Mouse (Mus musculus): Measurements from ENCODE around the gene Gramd2. TPM values are rescaled to one million over a fixed set of nuclear protein-coding genes. Genes with fewer than 3 reads are reported as not detected.

Gramd2 gene
- polyA plus RNA-seq, 1 experiment from 2014 or later: 0.31 TPM

DNA sequence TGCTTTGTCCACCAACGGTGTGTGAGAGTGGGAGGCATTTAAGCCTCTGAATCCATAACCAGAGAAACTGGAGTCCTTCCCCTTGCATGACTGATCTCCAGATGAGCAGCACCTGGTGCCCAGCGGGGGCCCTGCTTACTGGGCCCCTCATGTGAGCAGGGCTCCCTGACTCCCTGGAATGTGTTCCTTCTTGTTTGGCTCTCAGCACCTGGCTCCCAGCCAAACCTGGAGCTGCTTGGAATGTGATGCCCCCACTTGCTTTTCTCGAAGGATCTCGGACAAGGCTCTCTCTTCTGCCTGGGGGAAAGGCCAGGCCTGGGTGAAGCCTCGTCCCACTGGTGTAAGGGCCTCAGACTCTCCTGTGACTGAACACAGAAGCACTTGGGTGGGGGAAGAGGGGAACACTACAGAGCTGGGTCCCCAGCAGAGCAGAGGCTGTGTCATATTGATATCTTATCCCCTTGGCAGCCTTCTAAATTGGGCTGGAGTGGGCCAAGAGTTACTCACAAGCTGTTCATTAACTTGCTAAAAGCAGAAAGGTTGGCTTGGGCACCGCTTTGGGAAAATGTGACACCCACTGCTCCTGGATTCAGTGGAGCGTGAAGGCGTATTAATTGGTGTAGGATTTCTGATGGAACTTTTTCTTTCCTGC, 44.0 kb downstream of the Gramd2 start:
- WGBS: 48% methylated on average over 8 of the region's 8 CpGs
- ATAC-seq (replicated peaks; ENCODE audit: insufficient number of reproducible peaks, insufficient read depth, low FRiP score, low read depth): peak; percentile 47; the same call in 1 of the 2 replicates
- peak overlapping the region; percentile 49; the same call in 1 of the 2 replicates for H3K4me2 ChIP-seq

DNA sequence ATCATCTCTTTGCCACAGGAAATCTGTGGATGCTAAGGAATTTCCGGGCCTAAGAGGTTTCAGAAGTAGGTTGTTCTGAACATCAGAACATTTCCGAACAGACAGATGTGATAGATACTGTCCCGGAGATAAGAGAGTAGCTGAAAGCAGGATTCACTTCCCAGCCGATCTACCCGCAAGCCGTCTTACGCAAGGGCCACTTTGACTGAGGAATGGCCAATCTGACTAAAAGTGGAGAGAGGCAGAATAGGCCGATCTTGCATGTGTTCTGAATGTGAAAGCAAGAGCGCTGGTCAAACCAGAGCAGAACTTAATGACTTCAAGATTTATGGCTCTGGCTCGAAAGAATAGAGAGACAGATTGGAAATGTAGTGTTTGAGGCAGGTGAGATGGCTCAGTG, 45.6 kb downstream of the Gramd2 start:
- H3K9ac ChIP-seq: no peak overlapping the region
- H3K9me3 ChIP-seq (replicated peaks): no peaks in the 10 kb centered on the region
- no peak overlapping the region for H3K4me2 ChIP-seq
- H3K27ac ChIP-seq: no peak overlapping the region
- H3K4me3 ChIP-seq: no peak overlapping the region
- 69% methylated on average over 10 of the region's 10 CpGs for WGBS
- no peaks in the 10 kb centered on the region for H3K27me3 ChIP-seq
- ATAC-seq (replicated peaks; ENCODE audit: insufficient number of reproducible peaks, insufficient read depth, low FRiP score, low read depth): no peak
- H3K36me3 ChIP-seq: no peaks in the 10 kb centered on the region
- H3K4me1 ChIP-seq (replicated peaks): peaks cover 16% of the 10 kb centered on the region

More for the DNA sequence above, 44.0 kb downstream of the Gramd2 start:
- Histone ChIP-seq H3K4me1 (replicated peaks) (peaks cover 16% of the 10 kb centered on the region), H3K36me3 (no peaks in the 10 kb centered on the region), H3K4me3 (no peak overlapping the region), H3K27ac (peak overlapping the region; percentile 38), H3K9me3 (replicated peaks) (no peaks in the 10 kb centered on the region), H3K9ac (0 out of 2 replicates have a peak overlapping the region, but pooled peaks have one; percentile 10), H3K27me3 (no peaks in the 10 kb centered on the region)

DNA sequence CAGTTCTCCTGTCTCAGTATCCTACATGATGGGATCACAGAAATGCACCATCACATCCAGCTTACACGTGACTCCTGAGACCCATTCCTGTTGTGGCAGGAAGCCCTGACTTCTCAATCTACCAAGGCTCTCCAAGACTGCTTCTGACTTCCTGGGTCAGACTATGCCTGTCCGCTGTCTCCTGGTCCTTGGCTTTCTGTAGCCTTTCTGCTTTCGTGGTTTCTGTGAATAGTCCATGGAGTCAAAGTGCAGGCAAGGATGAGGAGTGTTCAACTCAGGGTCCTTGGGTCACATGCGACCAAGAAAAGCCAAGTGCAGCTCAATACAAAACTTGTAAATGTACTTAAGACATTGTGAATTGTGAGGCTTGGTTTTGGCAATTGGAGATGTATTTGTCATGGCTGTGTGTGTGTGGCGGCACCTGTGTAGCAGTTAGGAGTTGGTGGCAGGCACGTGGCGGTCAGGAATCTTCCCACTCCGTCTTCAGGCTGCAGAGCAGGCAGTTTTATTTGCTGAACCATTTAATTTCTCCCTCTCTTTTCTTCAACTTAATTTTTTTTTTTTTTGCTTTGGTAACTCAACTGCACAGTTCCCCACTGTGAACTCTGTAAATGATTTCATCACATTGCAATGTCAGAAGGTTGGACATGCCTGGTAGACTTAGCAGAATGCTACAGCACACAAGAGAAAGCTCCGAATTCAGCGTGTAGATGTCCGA, 47.8 kb downstream of the Gramd2 start:
- H3K36me3 ChIP-seq: no peaks in the 10 kb centered on the region
- 73% methylated on average over 11 of the region's 11 CpGs for WGBS
- ATAC-seq (replicated peaks; ENCODE audit: insufficient number of reproducible peaks, insufficient read depth, low FRiP score, low read depth): no peak
- H3K9ac ChIP-seq: no peak overlapping the region
- H3K4me3 ChIP-seq: no peak overlapping the region
- H3K27me3 ChIP-seq: no peaks in the 10 kb centered on the region
- peaks cover 17% of the 10 kb centered on the region for H3K4me1 ChIP-seq (replicated peaks)
- H3K4me2 ChIP-seq: no peak overlapping the region
- H3K27ac ChIP-seq: no peak overlapping the region
- no peaks in the 10 kb centered on the region for H3K9me3 ChIP-seq (replicated peaks)

DNA sequence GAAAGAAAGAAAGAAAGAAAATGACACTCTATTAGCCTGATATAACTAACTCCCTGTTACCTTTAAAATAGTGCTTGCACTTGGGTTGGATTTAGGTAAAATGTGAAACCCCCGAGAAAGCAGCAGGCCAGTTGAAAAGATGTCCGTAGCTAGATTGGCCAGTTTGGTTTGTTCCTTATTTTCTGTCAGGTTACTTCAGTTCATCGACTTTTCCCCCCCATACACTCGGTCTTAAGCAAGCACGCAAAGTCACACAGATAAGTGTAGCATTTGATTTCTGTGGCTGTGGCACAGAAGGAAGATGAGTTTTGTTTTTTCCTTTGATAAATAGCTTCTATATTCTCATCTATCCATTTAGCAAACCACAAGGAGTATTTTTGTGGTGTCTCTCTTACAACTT, 51.2 kb downstream of the Gramd2 start:
- Histone ChIP-seq H3K27me3 (no peaks in the 10 kb centered on the region), H3K9me3 (replicated peaks) (no peaks in the 10 kb centered on the region), H3K27ac (no peak overlapping the region), H3K4me2 (no peak overlapping the region), H3K9ac (no peak overlapping the region), H3K4me3 (no peak overlapping the region), H3K4me1 (replicated peaks) (peaks cover 18% of the 10 kb centered on the region), H3K36me3 (no peaks in the 10 kb centered on the region)
- 85% methylated on average over 5 of the region's 5 CpGs for WGBS
- ATAC-seq (replicated peaks; ENCODE audit: insufficient number of reproducible peaks, insufficient read depth, low FRiP score, low read depth): no peak

DNA sequence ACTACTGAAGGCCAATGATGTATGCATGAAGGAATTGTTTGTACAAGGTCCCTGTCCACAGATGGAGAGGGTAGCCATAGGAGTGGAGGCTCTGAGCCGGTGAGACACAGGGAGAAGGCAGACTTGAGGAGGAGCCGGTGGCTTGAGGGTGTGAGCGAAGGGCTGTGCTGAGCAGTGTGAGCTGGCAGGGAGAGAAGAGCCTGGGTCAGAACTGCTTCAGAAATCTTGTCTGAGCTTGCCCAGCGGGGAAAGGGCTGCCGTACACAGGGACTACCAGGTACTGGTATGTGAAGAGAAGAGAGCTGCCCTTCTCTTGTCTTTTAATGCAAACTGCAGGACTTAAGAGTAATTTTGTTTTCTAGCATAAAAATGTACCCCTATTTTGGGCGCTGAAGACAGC, 53.1 kb downstream of the Gramd2 start:
- Histone ChIP-seq H3K27me3 (no peaks in the 10 kb centered on the region), H3K27ac (0 out of 2 replicates have a peak overlapping the region, but pooled peaks have one; percentile 20), H3K4me2 (no peak overlapping the region), H3K9ac (no peak overlapping the region), H3K4me3 (no peak overlapping the region), H3K4me1 (replicated peaks) (peaks cover 33% of the 10 kb centered on the region), H3K36me3 (no peaks in the 10 kb centered on the region), H3K9me3 (replicated peaks) (no peaks in the 10 kb centered on the region)
- no peak for ATAC-seq (replicated peaks; ENCODE audit: insufficient number of reproducible peaks, insufficient read depth, low FRiP score, low read depth)
- WGBS: 43% methylated on average over 6 of the region's 6 CpGs

DNA sequence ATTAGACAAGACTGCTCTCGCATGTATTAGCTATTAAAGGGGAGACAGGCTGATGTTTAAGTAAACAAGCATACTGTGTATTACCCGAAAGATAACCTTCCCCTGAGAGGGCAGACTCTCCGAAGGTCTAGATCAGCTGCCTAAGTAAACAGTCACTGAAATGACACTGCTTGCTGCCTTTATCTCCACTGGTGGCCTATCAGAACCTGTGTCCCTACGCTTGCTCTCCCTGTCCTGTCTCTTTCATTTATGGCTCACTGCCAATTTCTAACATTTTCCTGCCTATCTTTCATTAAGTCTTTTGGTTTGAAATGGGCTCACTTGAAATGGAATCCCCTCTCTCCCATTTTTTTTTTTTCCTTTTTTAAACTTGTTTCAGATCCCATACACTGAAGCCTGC, 55.5 kb downstream of the Gramd2 start:
- H3K4me3 ChIP-seq: no peak overlapping the region
- H3K9ac ChIP-seq: no peak overlapping the region
- H3K4me2 ChIP-seq: no peak overlapping the region
- peak overlapping the region; percentile 54 for H3K27ac ChIP-seq
- no peaks in the 10 kb centered on the region for H3K27me3 ChIP-seq
- no peak for ATAC-seq (replicated peaks; ENCODE audit: insufficient number of reproducible peaks, insufficient read depth, low FRiP score, low read depth)
- peaks cover 33% of the 10 kb centered on the region for H3K4me1 ChIP-seq (replicated peaks)
- H3K36me3 ChIP-seq: no peaks in the 10 kb centered on the region
- H3K9me3 ChIP-seq (replicated peaks): no peaks in the 10 kb centered on the region
- 22% methylated on average over 4 of the region's 4 CpGs for WGBS

DNA sequence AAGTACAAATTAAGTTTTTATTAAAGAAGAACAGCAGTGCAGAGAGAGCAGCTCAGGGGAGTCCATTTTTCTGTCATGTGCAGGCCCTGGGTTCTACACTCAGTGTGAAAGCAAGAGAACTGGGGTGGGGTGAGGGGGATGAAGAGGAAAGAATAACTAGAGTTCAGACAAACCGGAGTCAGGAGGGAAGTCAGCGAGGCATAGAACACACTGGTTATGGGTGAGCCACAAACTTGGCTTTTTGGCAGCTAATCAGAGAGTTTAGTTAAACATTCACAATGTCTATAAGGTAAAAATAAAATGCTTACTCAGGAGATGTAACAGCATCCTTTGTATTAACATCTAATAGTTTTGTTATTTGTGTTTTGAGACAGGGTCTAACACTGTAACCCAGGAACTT, 60.6 kb downstream of the Gramd2 start:
- no peaks in the 10 kb centered on the region for H3K36me3 ChIP-seq
- no peaks in the 10 kb centered on the region for H3K27me3 ChIP-seq
- peaks cover 17% of the 10 kb centered on the region for H3K4me1 ChIP-seq (replicated peaks)
- H3K9me3 ChIP-seq (replicated peaks): no peaks in the 10 kb centered on the region
- WGBS: 86% methylated on average over 2 of the region's 2 CpGs
- no peak overlapping the region for H3K4me2 ChIP-seq
- no peak overlapping the region for H3K27ac ChIP-seq
- H3K9ac ChIP-seq: no peak overlapping the region
- no peak for ATAC-seq (replicated peaks; ENCODE audit: insufficient number of reproducible peaks, insufficient read depth, low FRiP score, low read depth)
- H3K4me3 ChIP-seq: no peak overlapping the region

DNA sequence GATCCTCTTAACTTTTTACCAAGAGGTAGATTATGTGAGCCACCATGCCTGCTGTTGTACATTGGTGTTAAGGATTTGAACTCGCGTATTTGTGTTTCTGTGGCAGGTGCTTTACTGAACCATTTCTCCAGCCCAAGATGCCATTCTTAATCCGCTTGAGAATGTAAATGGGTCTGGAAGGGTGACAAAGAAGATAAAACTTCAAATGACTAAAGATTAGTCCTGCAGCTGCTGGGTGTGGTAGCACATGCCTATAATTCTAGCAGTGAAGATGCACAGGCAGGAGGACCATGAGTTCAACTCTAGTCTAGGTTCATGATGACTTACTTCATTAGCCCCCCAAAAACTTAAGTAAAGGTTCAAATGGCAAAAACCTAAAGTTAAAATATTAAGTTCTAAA, 64.0 kb downstream of the Gramd2 start:
- 93% methylated on average over 3 of the region's 3 CpGs for WGBS
- Histone ChIP-seq H3K27me3 (no peaks in the 10 kb centered on the region), H3K4me2 (no peak overlapping the region), H3K27ac (no peak overlapping the region), H3K9ac (no peak overlapping the region), H3K9me3 (replicated peaks) (no peaks in the 10 kb centered on the region), H3K4me3 (no peak overlapping the region), H3K4me1 (replicated peaks) (peaks cover 4% of the 10 kb centered on the region), H3K36me3 (no peaks in the 10 kb centered on the region)
- ATAC-seq (replicated peaks; ENCODE audit: insufficient number of reproducible peaks, insufficient read depth, low FRiP score, low read depth): no peak

DNA sequence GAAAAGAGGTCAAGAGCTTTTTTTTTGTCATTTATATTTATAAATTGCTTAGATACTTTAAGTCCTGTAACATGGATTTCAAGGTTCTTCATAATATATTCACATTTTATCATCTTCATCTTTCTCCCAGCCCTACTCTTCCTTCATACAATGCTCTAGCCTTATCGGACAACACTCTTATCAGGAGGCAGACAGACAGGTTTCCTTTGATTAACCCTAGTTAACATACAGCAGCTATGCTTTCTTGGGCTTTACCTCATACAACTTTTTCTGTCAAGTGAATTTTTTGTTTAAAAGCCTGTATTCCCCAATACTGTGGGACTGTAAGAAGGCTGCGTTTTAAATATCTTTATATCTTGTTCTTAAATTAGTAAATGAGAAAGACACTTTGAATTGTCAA, 68.4 kb downstream of the Gramd2 start:
- 65% methylated on average over 2 of the region's 2 CpGs for WGBS
- H3K36me3 ChIP-seq: no peaks in the 10 kb centered on the region

DNA sequence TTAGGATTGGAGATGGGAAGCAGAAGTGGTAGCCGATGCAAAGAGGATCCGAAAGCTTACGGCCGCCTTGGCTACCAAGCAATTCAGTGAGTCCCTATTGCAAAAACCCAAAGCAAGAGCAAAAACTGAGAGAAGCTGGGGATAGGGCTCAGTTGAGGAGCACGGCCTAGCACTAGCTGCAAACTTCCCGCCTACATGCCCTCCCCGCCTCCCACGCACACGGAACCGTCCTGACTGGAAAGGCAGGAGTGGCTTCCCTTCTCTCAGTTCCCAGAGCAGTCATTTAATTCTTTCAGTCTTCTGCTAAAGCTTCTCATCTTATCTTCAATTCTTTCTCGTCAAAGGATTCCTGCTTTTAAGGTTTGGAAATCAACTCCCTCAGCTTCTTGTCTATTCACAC, 69.0 kb downstream of the Gramd2 start:
- Histone ChIP-seq H3K27me3 (no peaks in the 10 kb centered on the region), H3K9ac (no peak overlapping the region), H3K4me1 (replicated peaks) (peaks cover 16% of the 10 kb centered on the region), H3K27ac (no peak overlapping the region), H3K4me2 (peak overlapping the region; percentile 76; the same call in 1 of the 2 replicates), H3K36me3 (no peaks in the 10 kb centered on the region), H3K9me3 (replicated peaks) (no peaks in the 10 kb centered on the region), H3K4me3 (no peak overlapping the region)
- no peak for ATAC-seq (replicated peaks; ENCODE audit: insufficient number of reproducible peaks, insufficient read depth, low FRiP score, low read depth)
- 73% methylated on average over 11 of the region's 11 CpGs for WGBS

More for the DNA sequence above, 68.4 kb downstream of the Gramd2 start:
- Histone ChIP-seq H3K4me1 (replicated peaks) (peaks cover 16% of the 10 kb centered on the region), H3K9me3 (replicated peaks) (no peaks in the 10 kb centered on the region), H3K27ac (no peak overlapping the region), H3K9ac (no peak overlapping the region), H3K4me2 (no peak overlapping the region), H3K4me3 (no peak overlapping the region), H3K27me3 (no peaks in the 10 kb centered on the region)
- no peak for ATAC-seq (replicated peaks; ENCODE audit: insufficient number of reproducible peaks, insufficient read depth, low FRiP score, low read depth)

DNA sequence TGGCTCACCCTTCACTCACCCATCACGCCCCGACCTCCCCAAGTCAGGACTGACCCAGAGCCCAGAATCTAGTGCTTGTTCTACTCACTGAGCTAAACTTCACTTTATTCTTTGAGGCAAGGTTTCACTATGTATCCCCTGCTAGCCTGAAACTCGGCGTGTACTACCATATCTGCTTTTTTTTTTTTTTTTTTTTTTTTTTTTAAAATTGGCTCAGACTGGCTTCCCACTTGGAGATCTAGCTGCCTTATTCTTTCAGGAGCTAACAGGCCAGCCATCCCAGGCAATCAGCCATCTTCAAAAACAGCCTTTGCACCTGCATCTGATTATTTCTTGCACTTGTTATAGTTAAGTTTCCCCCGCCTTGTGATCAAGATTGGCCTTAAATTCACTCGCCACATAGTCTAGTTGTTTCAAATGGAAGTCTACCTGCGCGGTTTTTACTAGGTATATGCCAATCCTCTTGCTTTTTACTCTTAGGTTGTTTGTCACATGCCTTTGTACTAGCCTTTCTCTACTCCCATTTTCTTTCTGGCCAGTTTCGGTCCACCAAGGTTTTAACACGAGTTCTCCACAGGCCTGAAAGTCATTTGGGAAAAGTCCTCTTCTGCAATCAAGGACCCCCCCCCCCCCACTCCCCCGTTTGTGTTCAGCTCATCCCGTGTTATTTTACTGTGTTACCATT, 69.8 kb downstream of the Gramd2 start:
- WGBS: 25% methylated on average over 12 of the region's 12 CpGs
- H3K4me3 ChIP-seq: peak overlapping the region; percentile 82
- peak overlapping the region; percentile 94 for H3K27ac ChIP-seq
- H3K36me3 ChIP-seq: no peaks in the 10 kb centered on the region
- no peaks in the 10 kb centered on the region for H3K27me3 ChIP-seq
- no peak for ATAC-seq (replicated peaks; ENCODE audit: insufficient number of reproducible peaks, insufficient read depth, low FRiP score, low read depth)
- peaks cover 16% of the 10 kb centered on the region for H3K4me1 ChIP-seq (replicated peaks)
- peak overlapping the region; percentile 76 for H3K4me2 ChIP-seq
- peak overlapping the region; percentile 74 for H3K9ac ChIP-seq
- no peaks in the 10 kb centered on the region for H3K9me3 ChIP-seq (replicated peaks)
